Mouse (Mus musculus) left cerebral cortex, adult 8-10 months (tissue): ENCODE results near the gene Cd81. TPM values are rescaled to one million over a fixed set of nuclear protein-coding genes. Genes with fewer than 3 reads are reported as not detected.

Experiments used
- DNase-seq, 2 experiments: peaks; one replicate each; pipeline ENCODE4 v3.0.0; 2022; ENCODE audit warnings: low spot score in 2 of 2
- total RNA-seq, 4 experiments: library from RNA; stranded (reverse); gene quantifications; 2 replicates each; pipeline ENCODE4 v1.2.4; 2022

Gene Cd81
- total RNA-seq, 4 experiments from 2014 or later: 406 to 526 (median 451) TPM

- no peak for DNase-seq
Observed at GRCm38 (mm10) chr7:143069751-143070400, 17.3 kb downstream of the Cd81 start.

GRCm38 (mm10) chr7:143070506-143071070 lies 18.0 kb downstream of the Cd81 start:
- DNase-seq: no peak

DNA sequence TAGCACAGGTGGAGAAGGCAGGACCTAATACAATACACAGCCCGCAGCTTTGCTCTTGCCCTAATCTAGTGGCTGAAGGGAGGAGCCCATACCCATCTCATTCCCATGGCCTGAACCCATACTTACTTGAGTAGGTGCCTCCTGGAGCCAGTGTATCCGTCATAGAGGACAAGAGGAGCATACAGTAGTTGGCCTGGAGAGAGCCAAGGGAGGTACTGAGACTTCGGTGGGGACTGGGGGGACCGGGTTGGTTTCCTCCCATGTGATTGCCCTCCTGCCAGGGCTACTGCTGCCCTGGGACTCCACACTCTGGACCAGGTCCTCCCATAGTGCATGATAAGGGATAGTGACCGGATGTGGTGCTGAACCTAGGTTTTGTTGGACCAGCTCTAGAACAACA lies 20.1 kb downstream of the Cd81 start:
- no peak for DNase-seq

DNA sequence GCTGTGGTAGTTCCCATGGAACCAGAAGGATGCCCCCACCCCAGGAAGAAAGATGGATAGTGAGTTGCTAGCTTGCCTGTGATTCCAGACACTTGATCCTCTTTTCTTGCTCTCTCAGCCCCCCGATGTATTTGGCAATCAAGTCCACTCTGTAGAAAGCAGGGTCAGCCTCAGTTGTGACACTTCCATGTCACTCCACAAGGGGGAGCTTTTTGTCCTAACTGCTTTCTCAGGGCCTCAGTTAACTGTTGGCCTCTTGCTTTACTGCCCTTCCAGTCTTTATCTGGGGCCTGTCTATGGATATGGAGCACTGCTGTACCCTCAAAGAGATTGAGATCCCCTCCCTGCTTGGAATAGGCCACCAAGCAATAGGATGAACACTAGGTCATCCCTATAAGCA lies 20.5 kb downstream of the Cd81 start:
- no peak for DNase-seq

DNA sequence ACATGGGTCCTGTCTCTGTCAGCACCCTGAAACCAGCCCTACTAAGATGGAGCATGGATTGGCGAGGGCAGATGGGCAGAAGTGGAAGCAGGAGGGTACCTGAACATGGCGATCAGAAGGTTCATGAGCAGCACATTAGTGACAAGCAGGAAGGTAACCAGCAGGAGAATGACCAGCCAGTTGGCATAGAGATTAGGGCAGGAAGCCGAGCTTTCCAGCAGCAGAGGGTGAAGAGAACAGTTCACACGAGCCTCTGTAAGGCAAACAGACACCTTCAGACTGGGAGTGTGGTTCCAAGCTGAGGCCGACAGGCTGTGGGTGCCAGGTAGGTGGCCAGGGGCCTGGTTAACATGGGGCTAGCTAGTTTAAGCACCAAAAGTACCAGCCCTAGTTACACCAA lies 22.9 kb downstream of the Cd81 start:
- DNase-seq: no peak

GRCm38 (mm10) chr7:143077351-143077750 lies 24.8 kb downstream of the Cd81 start:
- no peak for DNase-seq

GRCm38 (mm10) chr7:143082024-143082423 lies 29.5 kb downstream of the Cd81 start:
- no peak for DNase-seq

GRCm38 (mm10) chr7:143083708-143084107 lies 31.2 kb downstream of the Cd81 start:
- no peak for DNase-seq

- DNase-seq: peak in 1 of 2 experiments; percentile 23
Observed at GRCm38 (mm10) chr7:143086366-143086765, 33.8 kb downstream of the Cd81 start.

GRCm38 (mm10) chr7:143087070-143087579 lies 34.6 kb downstream of the Cd81 start:
- no peak for DNase-seq

GRCm38 (mm10) chr7:143093847-143094246 lies 41.3 kb downstream of the Cd81 start:
- no peak for DNase-seq

GRCm38 (mm10) chr7:143094592-143095553 lies 42.3 kb downstream of the Cd81 start, which contains the start of gene Trpm5:
Trpm5 (minus strand) TSS chr7:143094642.
- DNase-seq: peak in 1 of 2 experiments; percentile 30

DNA sequence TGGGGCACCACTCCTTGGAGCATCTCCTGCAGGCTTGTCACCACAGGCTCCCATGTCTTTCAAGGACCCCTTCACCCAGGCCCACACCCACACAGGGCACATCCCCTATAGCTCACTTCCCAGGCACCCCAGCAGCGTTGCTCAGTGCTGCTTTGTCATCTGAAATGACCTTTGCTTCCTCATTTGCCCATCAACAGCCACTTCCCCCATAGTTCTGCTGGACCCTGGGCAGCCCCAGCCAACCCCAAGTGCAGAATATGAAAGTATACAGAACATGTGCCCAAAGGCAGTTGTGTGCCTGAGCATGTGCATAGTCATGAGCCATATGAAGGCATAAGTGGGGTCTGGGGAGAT lies 43.0 kb downstream of the Cd81 start:
- DNase-seq: no peak

DNA sequence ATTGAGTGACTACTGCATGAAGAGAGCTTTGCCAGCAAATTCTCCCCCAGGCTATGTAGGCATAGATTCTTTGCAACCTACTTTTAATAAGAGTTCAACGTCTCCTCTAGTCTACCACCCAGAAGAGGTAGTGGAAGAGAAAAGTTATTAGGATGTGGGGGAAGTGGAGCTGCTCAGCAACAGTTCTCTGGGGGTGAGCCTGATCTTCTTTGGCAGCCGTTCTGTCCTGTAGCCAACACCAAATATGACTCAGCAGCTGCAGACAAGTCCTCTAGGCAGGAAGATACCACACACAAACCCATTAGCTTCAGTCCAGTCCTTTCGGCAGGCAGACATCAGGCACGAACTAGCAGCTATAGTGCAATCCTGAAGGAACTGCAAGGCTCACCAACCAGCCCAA lies 48.2 kb downstream of the Cd81 start:
- peak in 1 of 2 experiments; percentile 41 for DNase-seq

DNA sequence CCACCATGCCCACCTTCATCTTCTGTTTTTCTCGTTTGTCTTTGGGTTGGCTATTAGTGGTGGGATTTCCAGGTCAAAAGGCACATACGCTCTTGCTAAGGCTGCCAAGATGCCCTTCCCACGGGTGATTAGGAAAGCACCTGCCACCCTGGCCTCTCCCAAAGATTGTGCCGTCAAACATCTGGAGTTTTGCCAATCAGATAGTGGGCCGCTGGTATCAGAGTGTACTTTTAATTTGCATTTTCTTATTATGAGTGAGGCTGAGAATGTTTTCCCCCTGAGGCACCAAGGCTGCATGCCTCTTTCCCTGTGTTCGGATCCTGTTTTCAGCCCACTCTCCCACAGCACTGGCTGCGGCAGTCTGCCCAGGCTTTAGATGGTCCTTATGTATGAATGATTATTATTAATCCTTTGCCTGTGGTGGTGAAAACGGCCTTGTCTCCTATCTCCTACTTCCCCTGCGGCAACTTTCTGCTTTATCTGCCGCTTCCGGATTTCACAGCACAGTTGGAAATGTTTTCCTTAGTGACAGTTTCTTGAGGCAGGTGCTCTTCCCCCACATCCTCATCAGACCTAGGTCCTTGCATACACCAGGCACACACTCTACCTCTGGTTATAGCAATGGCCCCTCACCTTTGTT lies 52.8 kb downstream of the Cd81 start:
- no peak for DNase-seq

DNA sequence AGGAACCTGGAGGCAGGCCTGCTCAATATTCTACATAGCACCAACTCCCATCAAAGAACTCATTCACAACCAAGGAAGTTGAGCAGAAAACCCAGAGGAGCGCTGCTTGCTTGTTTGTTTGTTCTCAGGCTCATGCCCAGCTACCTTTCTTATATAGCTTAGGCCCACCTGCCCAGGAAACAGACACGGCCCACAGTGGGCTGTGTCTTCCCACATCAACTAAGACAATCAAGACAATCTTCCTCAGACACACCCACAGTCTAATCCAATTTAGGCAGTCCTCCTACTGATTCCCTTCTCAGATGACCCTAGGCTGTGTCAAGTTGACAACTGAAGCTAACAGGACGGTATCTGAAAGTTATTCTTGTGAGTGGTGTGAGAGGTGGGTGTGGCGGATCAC lies 53.5 kb downstream of the Cd81 start, which contains the start of gene Kcnq1:
Gene Kcnq1 (plus strand): TSS at position 301 of the 400 bp plus-strand sequence.
- DNase-seq: no peak

- DNase-seq: no peak
Observed at GRCm38 (mm10) chr7:143106672-143107465, 54.3 kb downstream of the Cd81 start.

DNA sequence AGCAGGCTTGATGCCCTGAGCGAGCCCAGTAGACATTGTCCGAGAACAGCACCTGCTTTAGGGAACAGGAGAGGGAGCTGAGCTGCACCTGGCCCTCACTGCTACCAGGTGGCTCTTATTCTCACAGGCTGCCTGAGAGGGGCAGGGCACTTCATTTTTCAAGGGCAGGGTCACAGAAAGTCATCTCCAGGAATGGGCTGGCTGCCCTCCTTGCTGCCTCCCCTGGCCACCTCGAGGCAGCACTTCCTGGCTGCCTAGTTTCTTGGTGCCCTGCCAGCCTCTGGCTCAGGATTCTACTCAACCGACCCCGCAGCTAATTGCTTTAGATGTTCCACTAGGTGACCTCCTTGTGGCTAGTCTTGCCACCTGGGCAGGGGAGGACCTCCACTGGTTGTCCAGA lies 55.7 kb downstream of the Cd81 start:
- DNase-seq: no peak

- no peak for DNase-seq
Observed at GRCm38 (mm10) chr7:143108996-143109660, 56.6 kb downstream of the Cd81 start.

GRCm38 (mm10) chr7:143109696-143110095 lies 57.2 kb downstream of the Cd81 start:
- DNase-seq: no peak
